Mouse (Mus musculus) urinary bladder, postnatal 36 days (tissue): ENCODE measurements around the gene Dnah5.
"Not testable (repeated sequence)": the region's sequence is repeated elsewhere in the genome, so short reads cannot be mapped to it uniquely, and the experiment has no call there.

ENCODE experiments used
- DNase-seq, 2 experiments: peaks; one replicate each; pipeline ENCODE4 v3.0.0; 2022; ENCODE audit warnings: low spot score in 2 of 2, mixed read lengths in 1 of 2

Gene Dnah5

GRCm38 (mm10) chr15:28307131-28307530 lies 103.6 kb downstream of the Dnah5 start:
- no peak for DNase-seq

GRCm38 (mm10) chr15:28307884-28308283 lies 104.3 kb downstream of the Dnah5 start:
- no peak for DNase-seq

- no peak for DNase-seq
Measured at GRCm38 (mm10) chr15:28310516-28310915, 107.0 kb downstream of the Dnah5 start.

- DNase-seq, result no peak
Measured at GRCm38 (mm10) chr15:28313451-28313850, 109.9 kb downstream of the Dnah5 start.

- DNase-seq, result peak in 1 of 2 experiments; percentile 2
Measured at GRCm38 (mm10) chr15:28315812-28316528, 112.4 kb downstream of the Dnah5 start.

- DNase-seq, result no peak
Measured at GRCm38 (mm10) chr15:28322533-28322932, 119.0 kb downstream of the Dnah5 start.

- DNase-seq, result no peak
Measured at GRCm38 (mm10) chr15:28326985-28327384, 123.4 kb downstream of the Dnah5 start.

- no peak for DNase-seq
Measured at GRCm38 (mm10) chr15:28327441-28327840, 123.9 kb downstream of the Dnah5 start.

- DNase-seq, result no peak
Measured at GRCm38 (mm10) chr15:28341151-28341550, 137.6 kb downstream of the Dnah5 start.

- no peak for DNase-seq
Measured at GRCm38 (mm10) chr15:28367561-28367960, 164.0 kb downstream of the Dnah5 start.

- no peak for DNase-seq
Measured at GRCm38 (mm10) chr15:28370431-28370830, 166.9 kb downstream of the Dnah5 start.

- DNase-seq, result no peak
Measured at GRCm38 (mm10) chr15:28371506-28371905, 168.0 kb downstream of the Dnah5 start.

- no peak for DNase-seq
Measured at GRCm38 (mm10) chr15:28374394-28374793, 170.8 kb downstream of the Dnah5 start.

GRCm38 (mm10) chr15:28380909-28381308 lies 177.4 kb downstream of the Dnah5 start:
- no peak for DNase-seq

- not testable (repeated sequence) for DNase-seq
Measured at GRCm38 (mm10) chr15:28393723-28394122, 190.2 kb downstream of the Dnah5 start.

GRCm38 (mm10) chr15:28395481-28395880 lies 191.9 kb downstream of the Dnah5 start:
- no peak for DNase-seq

- DNase-seq, result no peak
Measured at GRCm38 (mm10) chr15:28398472-28398871, 194.9 kb downstream of the Dnah5 start.

GRCm38 (mm10) chr15:28399258-28399657 lies 195.7 kb downstream of the Dnah5 start:
- DNase-seq, result no peak

GRCm38 (mm10) chr15:28404630-28405029 lies 201.1 kb downstream of the Dnah5 start:
- DNase-seq, result no peak

GRCm38 (mm10) chr15:28405136-28405535 lies 201.6 kb downstream of the Dnah5 start:
- DNase-seq, result no peak

GRCm38 (mm10) chr15:28439702-28440101 lies 236.2 kb downstream of the Dnah5 start:
- DNase-seq, result no peak

- DNase-seq, result no peak
Measured at GRCm38 (mm10) chr15:28444494-28444893, 240.9 kb downstream of the Dnah5 start.

- not testable (repeated sequence) for DNase-seq
Measured at GRCm38 (mm10) chr15:28461091-28461778, 257.7 kb downstream of the Dnah5 start.
